Mouse (Mus musculus) adrenal gland, adult 2 months (tissue): ENCODE measurements around the gene Olfr1490. TPM values are rescaled to one million over a fixed set of nuclear protein-coding genes. Genes with fewer than 3 reads are reported as not detected.
"Not testable (repeated sequence)": the region's sequence is repeated elsewhere in the genome, so short reads cannot be mapped to it uniquely, and the experiment has no call there.

ENCODE experiments used
- DNase-seq: peaks from one replicate; pipeline ENCODE4 v3.0.0; 2021
- long read RNA-seq: library from polyadenylated mRNA; stranded (forward); transcript quantifications from one replicate; pipeline ENCODE4 v2.0.0, GENCODE M21; 2021
- microRNA-seq, 2 experiments: library from miRNA; unstranded; fragments of <30 nt; microRNA quantifications; one replicate each; pipeline ENCODE4 v1.2.0; 2021
- polyA plus RNA-seq: library from polyadenylated mRNA; depleted of rRNA; stranded (reverse); fragments of >200 nt; gene quantifications from 2 replicates; pipeline ENCODE4 v1.2.3, GENCODE M21; 2012; rRNA removed
- total RNA-seq, 2 experiments: library from RNA; stranded (reverse); gene quantifications; 2 replicates each; pipeline ENCODE4 v1.2.3; 2021

Gene Olfr1490
- not detected for total RNA-seq
- polyA plus RNA-seq = not detected in 2 replicates
- long read RNA-seq = 0 reads

DNA sequence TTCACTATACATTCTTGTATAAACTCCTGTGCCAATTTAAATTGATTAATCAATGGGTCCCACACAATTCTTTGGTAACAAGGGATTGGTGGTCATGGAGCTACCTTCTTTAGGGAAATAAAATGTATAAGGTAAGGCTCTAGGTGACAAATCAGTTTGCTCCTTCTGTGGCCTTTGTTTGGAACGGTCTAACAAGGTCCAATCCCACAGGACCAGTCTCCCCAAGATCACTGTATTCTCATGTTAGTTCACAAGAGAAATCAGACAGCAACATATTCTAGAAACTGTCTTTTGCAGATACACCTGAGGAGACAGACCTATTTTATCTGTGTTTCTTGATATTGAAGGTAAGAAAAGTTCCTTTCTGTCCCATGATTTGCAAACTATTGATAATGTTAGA is at the start of gene Olfr1490:
Gene Olfr1490, plus strand, starts transcription at position 301 of the 400 bp plus-strand sequence.
- no peak for DNase-seq

DNA sequence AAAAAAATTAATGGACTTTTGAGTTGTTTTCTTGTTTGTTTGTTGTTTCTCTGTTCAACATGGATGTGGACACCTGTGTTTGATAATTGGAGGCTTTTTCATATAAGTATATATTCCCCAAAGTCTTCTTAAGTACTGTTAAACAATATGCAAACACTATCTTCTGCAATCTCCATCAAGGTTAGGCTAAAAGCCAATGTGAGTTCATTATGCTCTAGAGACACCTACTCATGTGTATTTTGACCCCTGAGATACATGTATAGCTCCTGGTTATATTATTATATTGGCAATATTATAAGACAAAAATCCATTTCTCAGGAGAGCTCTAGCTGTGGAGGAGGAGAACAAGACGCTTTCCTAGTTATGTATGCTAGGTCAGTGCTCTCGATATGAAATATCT is 33.8 kb upstream of the Olfr1490 start, which contains the start of gene Olfr1487:
Gene Olfr1487, plus strand, starts transcription at position 301 of the 400 bp plus-strand sequence.
- not testable (repeated sequence) for DNase-seq

- no peak for DNase-seq
Observed at GRCm38 (mm10) chr19:13631321-13631720, 19.6 kb upstream of the Olfr1490 start, which contains the start of gene Olfr1489. Olfr1489 (plus strand) TSS chr19:13631621.

- no peak for DNase-seq
Observed at GRCm38 (mm10) chr19:13696968-13697367, 46.1 kb downstream of the Olfr1490 start, which contains the start of gene Olfr1491. Olfr1491 (plus strand) TSS chr19:13697268.

Small RNAs within 50 kb of the gene (microRNA-seq; reads per million reads assigned to microRNA genes)
- 0 reads per million in 2 experiments for gene Gm23931

Other genes starting within 250 kb of the Olfr1490 start
- not detected for gene Olfr1469, start 243.2 kb upstream of the Olfr1490 start, total RNA-seq
- gene Olfr1469, start 243.2 kb upstream of the Olfr1490 start, polyA plus RNA-seq = not detected in 2 replicates
- not detected for gene Olfr1471, start 207.7 kb upstream of the Olfr1490 start, total RNA-seq
- gene Olfr1471, start 207.7 kb upstream of the Olfr1490 start, polyA plus RNA-seq = not detected in 2 replicates
- gene Olfr1472, start 195.0 kb upstream of the Olfr1490 start, total RNA-seq = not detected
- gene Olfr1472, start 195.0 kb upstream of the Olfr1490 start, polyA plus RNA-seq = not detected in 2 replicates
- gene Olfr1474, start 181.5 kb upstream of the Olfr1490 start, total RNA-seq = not detected
- not detected in 2 replicates for gene Olfr1474, start 181.5 kb upstream of the Olfr1490 start, polyA plus RNA-seq
- gene Olfr1475, start 170.9 kb upstream of the Olfr1490 start, total RNA-seq = not detected
- not detected in 2 replicates for gene Olfr1475, start 170.9 kb upstream of the Olfr1490 start, polyA plus RNA-seq
- not detected for gene Olfr1477, start 150.5 kb upstream of the Olfr1490 start, total RNA-seq
- not detected in 2 replicates for gene Olfr1477, start 150.5 kb upstream of the Olfr1490 start, polyA plus RNA-seq
- gene Olfr1480, start 123.2 kb upstream of the Olfr1490 start, total RNA-seq = not detected
- gene Olfr1480, start 123.2 kb upstream of the Olfr1490 start, polyA plus RNA-seq = not detected in 2 replicates
- not detected for gene Olfr1484, start 67.6 kb upstream of the Olfr1490 start, total RNA-seq
- not detected in 2 replicates for gene Olfr1484, start 67.6 kb upstream of the Olfr1490 start, polyA plus RNA-seq
- gene Olfr1487, start 33.7 kb upstream of the Olfr1490 start, total RNA-seq = not detected
- not detected in 2 replicates for gene Olfr1487, start 33.7 kb upstream of the Olfr1490 start, polyA plus RNA-seq
- not detected for gene Olfr1489, start 19.5 kb upstream of the Olfr1490 start, total RNA-seq
- not detected in 2 replicates for gene Olfr1489, start 19.5 kb upstream of the Olfr1490 start, polyA plus RNA-seq
- not detected for gene Olfr1491, start 46.2 kb downstream of the Olfr1490 start, total RNA-seq
- not detected in 2 replicates for gene Olfr1491, start 46.2 kb downstream of the Olfr1490 start, polyA plus RNA-seq
- gene Olfr1493-ps1, start 72.2 kb downstream of the Olfr1490 start, total RNA-seq = not detected
- not detected in 2 replicates for gene Olfr1493-ps1, start 72.2 kb downstream of the Olfr1490 start, polyA plus RNA-seq
- not detected for gene Olfr1494, start 88.6 kb downstream of the Olfr1490 start, total RNA-seq
- gene Olfr1494, start 88.6 kb downstream of the Olfr1490 start, polyA plus RNA-seq = not detected in 2 replicates
- not detected for gene Olfr1495, start 113.5 kb downstream of the Olfr1490 start, total RNA-seq
- not detected in 2 replicates for gene Olfr1495, start 113.5 kb downstream of the Olfr1490 start, polyA plus RNA-seq
- gene Olfr1496, start 126.8 kb downstream of the Olfr1490 start, total RNA-seq = not detected
- gene Olfr1496, start 126.8 kb downstream of the Olfr1490 start, polyA plus RNA-seq = not detected in 2 replicates
- gene Olfr1497, start 147.1 kb downstream of the Olfr1490 start, total RNA-seq = not detected
- gene Olfr1497, start 147.1 kb downstream of the Olfr1490 start, polyA plus RNA-seq = not detected in 2 replicates
- gene Olfr1499, start 168.4 kb downstream of the Olfr1490 start, total RNA-seq = not detected
- gene Olfr1499, start 168.4 kb downstream of the Olfr1490 start, polyA plus RNA-seq = not detected in 2 replicates
- not detected for gene Olfr1500, start 179.4 kb downstream of the Olfr1490 start, total RNA-seq
- not detected in 2 replicates for gene Olfr1500, start 179.4 kb downstream of the Olfr1490 start, polyA plus RNA-seq
- gene Olfr1501, start 199.6 kb downstream of the Olfr1490 start, total RNA-seq = not detected
- gene Olfr1501, start 199.6 kb downstream of the Olfr1490 start, polyA plus RNA-seq = not detected in 2 replicates
- not detected for gene Olfr1502, start 210.7 kb downstream of the Olfr1490 start, total RNA-seq
- not detected in 2 replicates for gene Olfr1502, start 210.7 kb downstream of the Olfr1490 start, polyA plus RNA-seq
- gene Olfr1504, start 246.8 kb downstream of the Olfr1490 start, total RNA-seq = not detected
- not detected in 2 replicates for gene Olfr1504, start 246.8 kb downstream of the Olfr1490 start, polyA plus RNA-seq